Mouse (Mus musculus): ENCODE data around the gene Syt15. TPM values are rescaled to one million over a fixed set of nuclear protein-coding genes. Genes with fewer than 3 reads are reported as not detected.
A peak's percentile ranks its signal among the peaks of the same experiment; 100 is the strongest.

Gene Syt15
- polyA plus RNA-seq, 1 experiment from 2014 or later, result 0.28 TPM

- WGBS, result 60% methylated on average over 2 of the region's 2 CpGs
Observed at GRCm38 (mm10) chr14:34208651-34209050, 10.7 kb upstream of the Syt15 start.

GRCm38 (mm10) chr14:34209080-34209479 is 10.3 kb upstream of the Syt15 start:
- no peaks in the 10 kb centered on the region for H3K9me3 ChIP-seq
- H3K36me3 ChIP-seq, result no peaks in the 10 kb centered on the region
- no peak overlapping the region for H3K4me3 ChIP-seq
- H3K9ac ChIP-seq, result no peak overlapping the region
- H3K27ac ChIP-seq, result no peak overlapping the region
- H3K4me2 ChIP-seq (replicated peaks), result no peak overlapping the region
- 63% methylated on average over 4 of the region's 4 CpGs for WGBS
- H3K4me1 ChIP-seq, result no peaks in the 10 kb centered on the region
- no peaks in the 10 kb centered on the region for H3K27me3 ChIP-seq (replicated peaks)
- ATAC-seq (ENCODE audit: low FRiP score, low read depth), result no peak

More at GRCm38 (mm10) chr14:34208651-34209050, 10.7 kb upstream of the Syt15 start:
- H3K4me3 ChIP-seq, result no peak overlapping the region
- no peak overlapping the region for H3K27ac ChIP-seq
- no peaks in the 10 kb centered on the region for H3K4me1 ChIP-seq
- no peaks in the 10 kb centered on the region for H3K27me3 ChIP-seq (replicated peaks)
- no peaks in the 10 kb centered on the region for H3K36me3 ChIP-seq
- H3K9ac ChIP-seq, result no peak overlapping the region
- no peak overlapping the region for H3K4me2 ChIP-seq (replicated peaks)
- H3K9me3 ChIP-seq, result no peaks in the 10 kb centered on the region
- ATAC-seq (ENCODE audit: low FRiP score, low read depth), result no peak

- no peak for ATAC-seq (ENCODE audit: low FRiP score, low read depth)
- Histone ChIP-seq H3K36me3 (no peaks in the 10 kb centered on the region), H3K27ac (no peak overlapping the region), H3K4me2 (replicated peaks) (no peak overlapping the region), H3K9ac (no peak overlapping the region), H3K27me3 (replicated peaks) (no peaks in the 10 kb centered on the region), H3K4me1 (no peaks in the 10 kb centered on the region), H3K4me3 (no peak overlapping the region), H3K9me3 (no peaks in the 10 kb centered on the region)
- 91% methylated on average over 4 of the region's 4 CpGs for WGBS
Observed at GRCm38 (mm10) chr14:34209942-34210341, 9.5 kb upstream of the Syt15 start.

GRCm38 (mm10) chr14:34215451-34216127 is 3.8 kb upstream of the Syt15 start:
- Histone ChIP-seq H3K4me1 (peaks cover 6% of the 10 kb centered on the region), H3K9ac (no peak overlapping the region), H3K27ac (no peak overlapping the region), H3K36me3 (no peaks in the 10 kb centered on the region), H3K9me3 (no peaks in the 10 kb centered on the region), H3K4me2 (replicated peaks) (no peak overlapping the region), H3K4me3 (no peak overlapping the region), H3K27me3 (replicated peaks) (peaks cover 21% of the 10 kb centered on the region)
- 71% methylated on average over 6 of the region's 6 CpGs for WGBS
- ATAC-seq (ENCODE audit: low FRiP score, low read depth), result no peak

- Histone ChIP-seq H3K4me2 (replicated peaks) (peak overlapping the region; percentile 57), H3K4me1 (peaks cover 6% of the 10 kb centered on the region), H3K36me3 (no peaks in the 10 kb centered on the region), H3K27me3 (replicated peaks) (peaks cover 27% of the 10 kb centered on the region), H3K27ac (no peak overlapping the region), H3K9me3 (no peaks in the 10 kb centered on the region), H3K4me3 (peak overlapping the region; percentile 21), H3K9ac (peak overlapping the region; percentile 26; the same call in 1 of the 2 replicates)
- WGBS, result 5% methylated on average over 28 of the region's 29 CpGs
- no peak for ATAC-seq (ENCODE audit: low FRiP score, low read depth)
Observed at GRCm38 (mm10) chr14:34219786-34220198, 397 bp downstream of the Syt15 start.

GRCm38 (mm10) chr14:34220426-34220825 is 1.0 kb downstream of the Syt15 start:
- 83% methylated on average over 5 of the region's 5 CpGs for WGBS
- no peak for ATAC-seq (ENCODE audit: low FRiP score, low read depth)
- no peaks in the 10 kb centered on the region for H3K36me3 ChIP-seq
- peaks cover 6% of the 10 kb centered on the region for H3K4me1 ChIP-seq
- no peak overlapping the region for H3K27ac ChIP-seq
- no peak overlapping the region for H3K4me2 ChIP-seq (replicated peaks)
- H3K9me3 ChIP-seq, result no peaks in the 10 kb centered on the region
- H3K9ac ChIP-seq, result no peak overlapping the region
- H3K27me3 ChIP-seq (replicated peaks), result peaks cover 27% of the 10 kb centered on the region
- no peak overlapping the region for H3K4me3 ChIP-seq

- no peak overlapping the region for H3K4me3 ChIP-seq
- H3K36me3 ChIP-seq, result no peaks in the 10 kb centered on the region
- no peaks in the 10 kb centered on the region for H3K9me3 ChIP-seq
- no peak overlapping the region for H3K27ac ChIP-seq
- peaks cover 27% of the 10 kb centered on the region for H3K27me3 ChIP-seq (replicated peaks)
- H3K4me1 ChIP-seq, result peaks cover 6% of the 10 kb centered on the region
- 76% methylated on average over 5 of the region's 5 CpGs for WGBS
- H3K4me2 ChIP-seq (replicated peaks), result no peak overlapping the region
- H3K9ac ChIP-seq, result no peak overlapping the region
- no peak for ATAC-seq (ENCODE audit: low FRiP score, low read depth)
Observed at GRCm38 (mm10) chr14:34221416-34222077, 2.2 kb downstream of the Syt15 start.

GRCm38 (mm10) chr14:34223362-34223898 is 4.0 kb downstream of the Syt15 start:
- no peaks in the 10 kb centered on the region for H3K9me3 ChIP-seq
- no peaks in the 10 kb centered on the region for H3K36me3 ChIP-seq
- no peak overlapping the region for H3K4me2 ChIP-seq (replicated peaks)
- H3K4me3 ChIP-seq, result no peak overlapping the region
- no peak overlapping the region for H3K9ac ChIP-seq
- H3K27me3 ChIP-seq (replicated peaks), result peaks cover 27% of the 10 kb centered on the region
- no peak overlapping the region for H3K27ac ChIP-seq
- H3K4me1 ChIP-seq, result peaks cover 6% of the 10 kb centered on the region
- ATAC-seq (ENCODE audit: low FRiP score, low read depth), result no peak
- 74% methylated on average over 5 of the region's 5 CpGs for WGBS

GRCm38 (mm10) chr14:34225986-34226385 is 6.6 kb downstream of the Syt15 start:
- no peak overlapping the region for H3K4me2 ChIP-seq (replicated peaks)
- ATAC-seq (ENCODE audit: low FRiP score, low read depth), result no peak
- H3K4me1 ChIP-seq, result no peaks in the 10 kb centered on the region
- no peak overlapping the region for H3K9ac ChIP-seq
- 91% methylated on average over 9 of the region's 9 CpGs for WGBS
- no peak overlapping the region for H3K4me3 ChIP-seq
- H3K36me3 ChIP-seq, result no peaks in the 10 kb centered on the region
- no peaks in the 10 kb centered on the region for H3K9me3 ChIP-seq
- no peak overlapping the region for H3K27ac ChIP-seq
- peaks cover 1% of the 10 kb centered on the region for H3K27me3 ChIP-seq (replicated peaks)

GRCm38 (mm10) chr14:34226566-34226965 is 7.2 kb downstream of the Syt15 start:
- WGBS, result 72% methylated on average over 4 of the region's 4 CpGs
- ATAC-seq (ENCODE audit: low FRiP score, low read depth), result no peak
- no peaks in the 10 kb centered on the region for H3K4me1 ChIP-seq
- H3K27ac ChIP-seq, result no peak overlapping the region
- H3K9me3 ChIP-seq, result no peaks in the 10 kb centered on the region
- H3K4me2 ChIP-seq (replicated peaks), result no peak overlapping the region
- H3K27me3 ChIP-seq (replicated peaks), result no peaks in the 10 kb centered on the region; the same call in 1 of the 2 replicates
- H3K36me3 ChIP-seq, result no peaks in the 10 kb centered on the region
- H3K4me3 ChIP-seq, result no peak overlapping the region
- H3K9ac ChIP-seq, result no peak overlapping the region

- no peak overlapping the region for H3K27ac ChIP-seq
- no peak overlapping the region for H3K4me2 ChIP-seq (replicated peaks)
- no peaks in the 10 kb centered on the region for H3K36me3 ChIP-seq
- H3K4me3 ChIP-seq, result no peak overlapping the region
- WGBS, result 89% methylated on average over 12 of the region's 12 CpGs
- no peaks in the 10 kb centered on the region for H3K27me3 ChIP-seq (replicated peaks)
- no peaks in the 10 kb centered on the region for H3K9me3 ChIP-seq
- H3K9ac ChIP-seq, result no peak overlapping the region
- no peaks in the 10 kb centered on the region for H3K4me1 ChIP-seq
- no peak for ATAC-seq (ENCODE audit: low FRiP score, low read depth)
Observed at GRCm38 (mm10) chr14:34227981-34228380, 8.6 kb downstream of the Syt15 start.

GRCm38 (mm10) chr14:34228830-34229506 is 9.6 kb downstream of the Syt15 start:
- Histone ChIP-seq H3K27ac (no peak overlapping the region), H3K9me3 (no peaks in the 10 kb centered on the region), H3K36me3 (no peaks in the 10 kb centered on the region), H3K27me3 (replicated peaks) (no peaks in the 10 kb centered on the region), H3K4me1 (no peaks in the 10 kb centered on the region), H3K4me3 (no peak overlapping the region), H3K9ac (no peak overlapping the region), H3K4me2 (replicated peaks) (no peak overlapping the region)
- no peak for ATAC-seq (ENCODE audit: low FRiP score, low read depth)
- 91% methylated on average over 10 of the region's 10 CpGs for WGBS
